ENCODE assay signal across 9 mouse cellular contexts in the genomic region with DNA sequence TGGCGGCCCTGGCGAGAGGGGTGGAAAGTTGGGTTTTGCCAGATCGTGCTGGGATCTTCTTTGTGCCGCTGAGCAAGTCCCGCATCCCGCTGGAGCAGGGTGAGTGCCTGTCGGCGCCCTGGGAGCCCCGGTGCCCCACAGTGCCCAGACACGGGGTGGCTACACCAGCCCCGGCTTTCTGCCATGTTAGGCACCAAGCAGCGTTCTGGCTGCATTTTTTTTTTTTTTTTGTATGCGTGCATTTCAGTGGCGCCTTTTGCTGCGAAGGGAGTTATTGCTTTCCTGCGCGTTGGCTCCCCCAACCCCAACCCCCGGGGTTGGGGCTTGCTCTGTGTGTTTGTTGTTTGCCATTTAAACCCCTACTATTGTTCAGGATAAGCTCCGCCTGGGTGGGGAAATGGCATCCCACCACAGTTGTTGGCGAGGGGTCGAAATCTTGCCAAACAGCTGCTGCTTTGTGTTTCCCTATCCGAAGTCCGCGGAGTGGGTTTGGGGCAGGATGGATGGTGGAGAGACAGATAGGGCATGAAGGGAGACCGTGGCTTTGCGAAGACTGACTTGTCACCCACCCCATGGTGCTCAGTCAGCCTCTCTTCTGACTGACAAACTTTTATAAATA. TPM values are rescaled to one million over a fixed set of nuclear protein-coding genes. Genes with fewer than 3 reads are reported as not detected.
A peak's percentile ranks its signal among the peaks of the same experiment; 100 is the strongest.
DNase-seq lines count a peak whose midpoint lies in the region; ATAC-seq and TF ChIP-seq lines count a peak whose summit lies in the region.
"Had no signal": no experiment of that assay in that cellular context is flagged by ENCODE, and none has a peak within 500 bp of the region (broad histone marks: within the 10 kb centered on the region; RNA-seq: fewer than 3 reads in every experiment).

No protein-coding gene starts in this region.

- no peak overlapping the region for H3K27ac ChIP-seq in lung, embryonic 15.5 days
- H3K27ac ChIP-seq in intestine, embryonic 14.5 days (ENCODE audit: low read depth) = peak overlapping the region; percentile 43
- peak overlapping the region; percentile 77 for H3K27ac ChIP-seq in midbrain, postnatal 0 days (ENCODE audit: low read depth, low read length)

- no peaks in the 10 kb centered on the region for H3K36me3 ChIP-seq in lung, embryonic 15.5 days
- H3K36me3 ChIP-seq in intestine, embryonic 14.5 days (ENCODE audit: control insufficient read depth, insufficient read depth, low read length) = no peaks in the 10 kb centered on the region
- H3K36me3 ChIP-seq in midbrain, postnatal 0 days (ENCODE audit: insufficient read depth, low read length) = no peaks in the 10 kb centered on the region

- peak overlapping the region; percentile 49 for H3K4me3 ChIP-seq in lung, embryonic 15.5 days
- peak overlapping the region; percentile 45 for H3K4me3 ChIP-seq in intestine, embryonic 14.5 days (ENCODE audit: low read depth, low read length)
- peak overlapping the region; percentile 57 for H3K4me3 ChIP-seq in midbrain, postnatal 0 days (ENCODE audit: low read depth, low read length)

- ATAC-seq in lung, embryonic 15.5 days (ENCODE audit: borderline replicate concordance, extremely low read depth, low FRiP score, low TSS enrichment) = no peak
- ATAC-seq in intestine, embryonic 14.5 days (replicated peaks; ENCODE audit: low FRiP score, low TSS enrichment, low read depth) = no peak; the same call in 1 of the 2 replicates
- ATAC-seq in midbrain, postnatal 0 days (ENCODE audit: low FRiP score) = peak; percentile 35; the same call in 1 of the 2 replicates
- ATAC-seq in activated CD4-positive, CD25-positive, alpha-beta regulatory T cell, adult 4 months = no peak

- no peaks in the 10 kb centered on the region for H3K4me1 ChIP-seq in lung, embryonic 15.5 days
- H3K4me1 ChIP-seq in intestine, embryonic 14.5 days (replicated peaks; ENCODE audit: control insufficient read depth, insufficient read depth, low read length) = no peaks in the 10 kb centered on the region
- H3K4me1 ChIP-seq in midbrain, postnatal 0 days (ENCODE audit: insufficient read depth, low read length) = no peaks in the 10 kb centered on the region; the same call in 1 of the 2 replicates

- H3K4me2 ChIP-seq in lung, embryonic 15.5 days = peak overlapping the region; percentile 89
- H3K4me2 ChIP-seq in intestine, embryonic 14.5 days (ENCODE audit: low read length) = peak overlapping the region; percentile 53
- peak overlapping the region; percentile 68 for H3K4me2 ChIP-seq in midbrain, postnatal 0 days (ENCODE audit: low read depth, low read length, poor library complexity, severe bottlenecking)

- TF ChIP-seq CTCF in midbrain, postnatal 0 days (IDR thresholded peaks at IDR 0.05) = no peak

- WGBS in lung, embryonic 15.5 days = 14% methylated on average over 26 of the region's 26 CpGs
- WGBS in intestine, embryonic 14.5 days = 12% methylated on average over 26 of the region's 26 CpGs
- 22% methylated on average over 20 of the region's 26 CpGs for WGBS in midbrain, postnatal 0 days

- H3K9ac ChIP-seq in lung, embryonic 15.5 days = peak overlapping the region; percentile 32
- H3K9ac ChIP-seq in intestine, embryonic 14.5 days (ENCODE audit: low read length) = peak overlapping the region; percentile 54
- peak overlapping the region; percentile 76 for H3K9ac ChIP-seq in midbrain, postnatal 0 days (replicated peaks; ENCODE audit: low read length, poor library complexity, severe bottlenecking)

- H3K9me3 ChIP-seq in lung, embryonic 15.5 days = no peaks in the 10 kb centered on the region
- no peaks in the 10 kb centered on the region for H3K9me3 ChIP-seq in intestine, embryonic 14.5 days (ENCODE audit: control insufficient read depth, low read length)
- H3K9me3 ChIP-seq in midbrain, postnatal 0 days (ENCODE audit: low read length) = no peaks in the 10 kb centered on the region

- peaks cover 51% of the 10 kb centered on the region for H3K27me3 ChIP-seq in lung, embryonic 15.5 days
- peaks cover 33% of the 10 kb centered on the region for H3K27me3 ChIP-seq in intestine, embryonic 14.5 days (replicated peaks; ENCODE audit: control insufficient read depth, insufficient read depth, low read length)
- H3K27me3 ChIP-seq in midbrain, postnatal 0 days (ENCODE audit: insufficient read depth, low read length) = peaks cover 10% of the 10 kb centered on the region; the same call in 1 of the 2 replicates

- peak; percentile 10 for DNase-seq in cerebellum, adult 11 months
- DNase-seq in cerebellum, adult 11-12 months = no peak
- no peak for DNase-seq in lung, postnatal 4 days
- DNase-seq in intestine, embryonic 14.5 days (ENCODE audit: low spot score) = peak; percentile 64
- peak; percentile 48 for DNase-seq in midbrain, postnatal 0 days (ENCODE audit: low spot score)
- DNase-seq in left cerebral cortex, adult 8-10 months (ENCODE audit: low spot score in 2 of 2) = no peak

RNA-seq across cellular contexts. Expression of gene Rai2, which starts 1.0 kb away (rescaled TPM):
- 2.4 and 2.8 TPM in 2 replicates for polyA plus RNA-seq in lung, embryonic 15.5 days (2015; fragmentation: Nextera tagmentation; extraction: Ambion mirVana)
- polyA plus RNA-seq in intestine, embryonic 14.5 days (2014; fragmentation: Nextera tagmentation; extraction: Ambion mirVana) = 16.3 and 18.2 TPM in 2 replicates
- 6.6 and 8.8 TPM in 2 replicates for total RNA-seq in midbrain, postnatal 0 days (2014; rRNA removed)
- polyA plus RNA-seq in midbrain, postnatal 0 days (2015; fragmentation: Nextera tagmentation; extraction: Ambion mirVana) = 7.8 and 9.5 TPM in 2 replicates
- polyA plus RNA-seq in activated CD4-positive, CD25-positive, alpha-beta regulatory T cell, adult 4 months (2017; shearing (Covaris generic)) = under 1 TPM in 1 of 2 experiments, not detected in 1; 0.15 TPM
- total RNA-seq in left cerebral cortex, adult 8-10 months (2022) = 10 to 100 TPM; 13.6 to 15.7 (median 14.3) TPM
- total RNA-seq: neutrophil, adult 5-6 weeks had no signal

Comparison
In these comparisons a context has a peak if more than half of its experiments do, and no peak if none do; other contexts are left out.
1. DNase-seq: peak in cerebellum, adult 11 months (single experiment), intestine, embryonic 14.5 days (single experiment) and midbrain, postnatal 0 days (single experiment); none in cerebellum, adult 11-12 months (single experiment), lung, postnatal 4 days (0 of 2) and left cerebral cortex, adult 8-10 months (0 of 2).
2. Peak in every context shown above with its lines, with median percentiles within 50 percentile points of each other: H3K4me2 ChIP-seq, H3K4me3 ChIP-seq and H3K9ac ChIP-seq.